Mouse (Mus musculus) small intestine, adult 2 months (tissue): ENCODE data around the gene Golph3l.

Source experiments
- CTCF ChIP-seq: fragments of 200-500 bp; IDR thresholded peaks from 2 replicates; pipeline ENCODE4 v1.5.1; 2012; ENCODE audit warnings: low read depth, mild to moderate bottlenecking, control low read depth, inconsistent platforms, low read length, moderate library complexity, mixed read lengths; ENCODE audit not compliant: insufficient replicate concordance, insufficient read length; ENCODE audit errors: extremely low read depth
- POLR2A ChIP-seq: fragments of 200-500 bp; IDR thresholded peaks from 2 replicates; pipeline ENCODE4 v1.6.1; 2012; ENCODE audit warnings: low read depth, mild to moderate bottlenecking, control low read depth, inconsistent platforms, low read length, moderate library complexity

DNA sequence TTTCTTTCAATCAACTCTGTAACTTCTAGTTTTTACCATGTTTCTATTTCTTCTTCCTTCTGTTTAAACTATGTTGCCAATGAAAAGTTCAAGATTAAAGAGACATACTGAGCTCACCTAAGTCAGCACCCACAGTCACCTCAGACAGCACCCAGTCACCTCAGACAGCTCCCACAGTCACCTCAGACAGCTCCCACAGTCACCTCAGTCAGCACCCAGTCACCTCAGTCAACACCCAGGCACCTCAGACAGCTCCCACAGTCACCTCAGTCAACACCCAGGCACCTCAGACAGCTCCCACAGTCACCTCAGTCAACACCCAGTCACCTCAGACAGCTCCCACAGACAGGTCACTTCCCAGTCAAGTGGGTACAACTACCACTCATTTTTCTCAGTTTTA is 46.6 kb upstream of the Golph3l start:
- TF ChIP-seq CTCF (no peak), POLR2A (no peak)
